Mouse (Mus musculus) liver, postnatal 0 days (tissue): Measurements from ENCODE around the gene Acaa1b. TPM values are rescaled to one million over a fixed set of nuclear protein-coding genes. Genes with fewer than 3 reads are reported as not detected.

Source experiments
- ATAC-seq: fragments of 200-750 bp; cut with Nextera tagmentation; 2 replicates; pipeline ENCODE4 v1.8.0; 2017; ENCODE audit warnings: mild to moderate bottlenecking, moderate library complexity
- DNase-seq: peaks from one replicate; pipeline ENCODE4 v3.0.0-alpha.2; 2016
- H3K27ac ChIP-seq: fragments of 300-500 bp; sonication (generic); 2 replicates; pipeline ENCODE4 v1.5.1; 2014; ENCODE audit warnings: antibody characterized with exemption, moderate library complexity, mild to moderate bottlenecking, low read depth
- H3K27me3 ChIP-seq: fragments of 300-500 bp; sonication (generic); 2 replicates; pipeline ENCODE4 v1.6.1; 2014; ENCODE audit warnings: low read length, control low read depth, mixed read lengths; ENCODE audit not compliant: insufficient read depth
- H3K36me3 ChIP-seq: fragments of 300-500 bp; sonication (generic); replicated peaks from 2 replicates; pipeline ENCODE4 v1.6.1; 2014; ENCODE audit warnings: mild to moderate bottlenecking, control low read depth, low read length, moderate library complexity, mixed read lengths; ENCODE audit not compliant: insufficient read depth
- H3K4me1 ChIP-seq: fragments of 300-500 bp; sonication (generic); 2 replicates; pipeline ENCODE4 v1.6.1; 2014; ENCODE audit warnings: antibody characterized with exemption, mild to moderate bottlenecking, control low read depth; ENCODE audit not compliant: insufficient read depth
- H3K4me2 ChIP-seq: fragments of 300-500 bp; sonication (generic); 2 replicates; pipeline ENCODE4 v1.6.1; 2014; ENCODE audit warnings: low read depth, mild to moderate bottlenecking, low read length, moderate library complexity, mixed read lengths
- H3K4me3 ChIP-seq: fragments of 300-500 bp; sonication (generic); 2 replicates; pipeline ENCODE4 v1.5.1; 2014; ENCODE audit warnings: low read depth, low read length
- H3K9ac ChIP-seq: fragments of 300-500 bp; sonication (generic); replicated peaks from 2 replicates; pipeline ENCODE4 v1.6.1; 2014; ENCODE audit warnings: mild to moderate bottlenecking, moderate library complexity
- H3K9me3 ChIP-seq: fragments of 300-500 bp; sonication (generic); 2 replicates; pipeline ENCODE4 v1.6.1; 2016; ENCODE audit warnings: mild to moderate bottlenecking, control low read depth, low read length, mixed read lengths
- CTCF ChIP-seq: sonication (generic); IDR thresholded peaks from 2 replicates; pipeline ENCODE4 v1.5.1; 2016; ENCODE audit warnings: antibody characterized with exemption, low read depth
- EP300 ChIP-seq: IDR thresholded peaks from 2 replicates; pipeline ENCODE4 v1.6.1; 2016; ENCODE audit warnings: antibody characterized with exemption, low read depth, mild to moderate bottlenecking
- WGBS: fragments of 180-500 bp; shearing (Covaris S2); extraction: QIAGEN DNeasy Blood & Tissue Kit; methylation state at CpG from one replicate; pipeline ENCODE4 v1.1.7; 2014; ENCODE audit not compliant: insufficient replicate concordance; 5-methylcytosine and 5-hydroxymethylcytosine counted together
- polyA plus RNA-seq: library from polyadenylated mRNA; unstranded; fragments of >200 nt; fragmentation: Nextera tagmentation; extraction: Ambion mirVana; gene quantifications from 2 replicates; pipeline ENCODE4 v1.2.1, GENCODE M21; 2015

Gene Acaa1b
- polyA plus RNA-seq: 496 and 544 TPM in 2 replicates

DNA sequence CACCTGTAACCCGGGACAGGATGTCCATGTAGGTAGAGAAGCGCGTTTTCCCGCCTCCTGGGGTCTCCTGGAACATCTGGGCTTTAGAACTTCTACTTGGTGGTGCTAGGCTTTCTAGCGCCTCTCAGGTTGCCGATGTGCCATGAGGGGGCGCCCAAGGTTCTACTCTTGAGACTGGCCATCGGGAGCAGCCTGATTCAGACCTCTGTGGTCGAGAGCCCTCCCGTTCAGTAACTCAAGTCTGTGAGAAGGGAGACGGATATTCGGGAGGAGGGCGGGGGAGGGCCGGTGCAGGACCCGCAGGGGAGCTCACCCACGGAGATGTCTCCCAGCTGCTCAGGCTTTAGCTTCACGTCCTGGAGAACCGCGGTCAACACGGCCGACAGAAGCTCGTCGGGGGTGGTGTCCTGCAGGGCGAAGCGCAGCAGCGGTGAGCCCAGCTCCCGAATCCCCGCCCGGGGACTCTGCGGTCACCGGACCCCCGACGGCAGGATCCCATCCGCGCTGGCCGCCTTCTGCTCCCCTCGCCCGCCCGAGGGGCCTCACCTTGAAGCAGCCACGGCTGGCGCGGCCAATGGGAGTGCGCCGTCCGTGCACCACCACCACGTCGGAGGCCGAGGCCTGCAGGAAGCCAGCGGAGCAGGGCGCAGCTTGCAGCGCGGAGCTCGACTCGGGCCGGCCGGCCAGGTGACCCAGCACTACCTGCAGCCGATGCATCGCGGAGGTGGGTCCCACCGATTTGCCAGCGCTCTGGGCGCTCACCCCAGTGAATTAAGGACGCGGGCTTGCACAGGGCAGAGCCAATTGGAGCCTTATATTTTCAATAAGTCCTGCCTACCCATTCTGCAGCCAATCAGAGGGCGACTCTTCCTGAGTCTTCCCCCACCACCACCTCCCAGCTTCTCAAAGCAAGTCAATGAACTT is at the start of gene Acaa1b:
Gene Acaa1b, minus strand, starts transcription at position 816 of the 924 bp plus-strand sequence.
- 2% methylated on average over 65 of the region's 65 CpGs for WGBS
- H3K27ac ChIP-seq: peak within 1 kb of the TSS; percentile 72
- no peaks in the 10 kb centered on the region; the same call in 1 of the 2 replicates for H3K36me3 ChIP-seq
- H3K4me1 ChIP-seq: peaks cover 10% of the 10 kb centered on the region
- ATAC-seq: peak; percentile 65
- DNase-seq: peak; percentile 84
- H3K27me3 ChIP-seq: 0 out of 2 replicates have a peak, but pooled peaks cover 3% of the 10 kb centered on the region
- peak within 1 kb of the TSS; percentile 45 for H3K4me3 ChIP-seq
- H3K4me2 ChIP-seq: peak within 1 kb of the TSS; percentile 69
- no peaks in the 10 kb centered on the region for H3K9me3 ChIP-seq
- peak within 1 kb of the TSS; percentile 63 for H3K9ac ChIP-seq
- peak; percentile 79 for TF ChIP-seq CTCF
- no peak for TF ChIP-seq EP300

DNA sequence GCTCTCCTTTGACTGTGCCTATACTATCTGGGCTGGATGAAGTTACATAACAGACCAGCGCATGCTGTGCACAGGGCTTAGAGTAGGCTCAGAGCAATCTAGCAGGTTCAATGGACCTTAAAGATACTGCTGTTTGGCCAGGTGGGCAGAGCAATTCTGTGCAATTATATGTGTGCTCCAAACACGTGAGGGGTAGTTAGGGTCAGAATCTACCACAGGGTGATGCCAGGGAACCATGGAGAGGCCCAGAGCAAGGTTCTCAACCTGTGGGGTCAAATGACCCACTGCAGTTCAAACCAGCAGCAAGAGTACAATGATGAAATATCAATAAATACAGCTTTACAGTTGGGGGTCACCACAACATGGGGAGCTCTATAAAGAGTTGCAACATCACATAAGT is 49.8 kb upstream of the Acaa1b start:
- Histone ChIP-seq H3K4me3 (no peak overlapping the region), H3K9me3 (no peaks in the 10 kb centered on the region; the same call in 1 of the 2 replicates), H3K27ac (no peak overlapping the region), H3K27me3 (no peaks in the 10 kb centered on the region), H3K4me1 (no peaks in the 10 kb centered on the region), H3K4me2 (no peak overlapping the region), H3K36me3 (no peaks in the 10 kb centered on the region), H3K9ac (no peak overlapping the region)
- ATAC-seq: no peak
- no peak for TF ChIP-seq CTCF
- TF ChIP-seq EP300: no peak
- 58% methylated on average over 2 of the region's 2 CpGs for WGBS
- DNase-seq: no peak

DNA sequence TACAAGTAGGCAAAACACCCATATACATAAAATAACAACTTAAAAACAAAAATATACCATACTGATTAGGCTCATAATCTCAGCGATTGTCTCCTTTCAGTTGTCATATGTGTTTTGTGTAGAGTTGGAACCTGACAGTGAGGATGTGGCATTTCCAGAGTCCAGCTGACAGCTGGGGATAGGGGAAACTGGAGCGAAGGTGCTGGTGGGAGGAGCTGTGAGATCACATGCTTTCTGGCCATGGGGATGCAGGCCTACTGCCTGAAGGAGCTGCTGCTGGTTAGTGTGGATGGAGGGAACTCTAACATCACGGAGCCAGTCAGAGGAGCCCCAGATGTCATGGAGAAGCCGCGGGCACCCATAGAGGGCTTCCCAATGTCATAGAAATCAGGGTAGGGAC is 48.9 kb upstream of the Acaa1b start:
- Histone ChIP-seq H3K4me2 (no peak overlapping the region), H3K9me3 (no peaks in the 10 kb centered on the region; the same call in 1 of the 2 replicates), H3K27ac (no peak overlapping the region), H3K9ac (no peak overlapping the region), H3K36me3 (no peaks in the 10 kb centered on the region), H3K4me3 (no peak overlapping the region), H3K27me3 (no peaks in the 10 kb centered on the region), H3K4me1 (no peaks in the 10 kb centered on the region)
- no peak for DNase-seq
- TF ChIP-seq CTCF (no peak), EP300 (no peak)
- 78% methylated on average over 5 of the region's 5 CpGs for WGBS
- no peak for ATAC-seq

DNA sequence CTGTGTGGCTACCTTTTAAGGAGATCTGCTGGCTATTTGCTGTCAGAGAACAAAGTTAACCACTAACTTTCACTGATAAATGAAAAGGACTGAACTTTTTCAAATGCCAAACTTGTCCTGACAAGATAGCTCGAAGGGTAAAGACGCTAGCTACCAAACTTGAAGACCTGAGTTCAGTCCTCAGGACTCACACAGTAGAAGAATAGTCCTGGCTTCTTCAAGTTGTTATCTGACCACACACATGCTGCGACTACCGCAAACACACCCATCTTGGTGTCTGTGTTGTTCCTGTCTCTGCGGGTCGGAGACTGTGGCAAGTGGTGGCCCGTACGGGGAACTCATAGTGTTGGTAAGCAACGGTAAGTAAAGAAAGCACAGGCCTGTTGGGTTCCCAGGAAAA is 46.7 kb upstream of the Acaa1b start:
- H3K27ac ChIP-seq: no peak overlapping the region
- DNase-seq (no peak), ATAC-seq (no peak)
- H3K9ac ChIP-seq: no peak overlapping the region
- peaks cover 7% of the 10 kb centered on the region; the same call in 1 of the 2 replicates for H3K4me1 ChIP-seq
- no peak overlapping the region for H3K4me3 ChIP-seq
- no peaks in the 10 kb centered on the region for H3K27me3 ChIP-seq
- WGBS: 90% methylated on average over 9 of the region's 9 CpGs
- no peaks in the 10 kb centered on the region for H3K36me3 ChIP-seq
- no peaks in the 10 kb centered on the region; the same call in 1 of the 2 replicates for H3K9me3 ChIP-seq
- no peak overlapping the region for H3K4me2 ChIP-seq
- no peak for TF ChIP-seq CTCF
- TF ChIP-seq EP300: no peak

DNA sequence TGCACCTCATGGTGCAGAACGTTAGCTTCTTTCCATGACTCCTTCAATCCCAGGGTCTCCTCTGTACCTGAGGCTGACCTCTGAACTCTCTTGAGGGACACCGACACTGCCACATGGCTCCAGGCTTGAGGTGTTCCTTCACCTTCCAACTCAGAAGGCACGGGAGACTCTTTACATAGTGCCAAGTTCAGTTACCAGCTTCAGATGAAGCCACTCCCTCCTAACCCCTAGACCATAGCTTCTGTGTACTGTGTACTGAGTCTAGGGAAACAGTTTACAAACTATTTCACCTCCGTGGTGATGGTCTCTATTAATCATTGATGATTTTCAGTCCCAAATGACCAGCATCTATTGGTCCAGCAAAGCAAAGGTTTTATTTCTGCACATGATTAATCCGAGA is 44.8 kb upstream of the Acaa1b start:
- Histone ChIP-seq H3K27me3 (no peaks in the 10 kb centered on the region), H3K4me1 (peaks cover 9% of the 10 kb centered on the region; the same call in 1 of the 2 replicates), H3K27ac (no peak overlapping the region), H3K9ac (no peak overlapping the region), H3K9me3 (no peaks in the 10 kb centered on the region; the same call in 1 of the 2 replicates), H3K4me3 (no peak overlapping the region), H3K36me3 (no peaks in the 10 kb centered on the region), H3K4me2 (no peak overlapping the region)
- TF ChIP-seq EP300: no peak
- no peak for TF ChIP-seq CTCF
- 73% methylated on average over 5 of the region's 5 CpGs for WGBS
- DNase-seq (no peak), ATAC-seq (no peak)

DNA sequence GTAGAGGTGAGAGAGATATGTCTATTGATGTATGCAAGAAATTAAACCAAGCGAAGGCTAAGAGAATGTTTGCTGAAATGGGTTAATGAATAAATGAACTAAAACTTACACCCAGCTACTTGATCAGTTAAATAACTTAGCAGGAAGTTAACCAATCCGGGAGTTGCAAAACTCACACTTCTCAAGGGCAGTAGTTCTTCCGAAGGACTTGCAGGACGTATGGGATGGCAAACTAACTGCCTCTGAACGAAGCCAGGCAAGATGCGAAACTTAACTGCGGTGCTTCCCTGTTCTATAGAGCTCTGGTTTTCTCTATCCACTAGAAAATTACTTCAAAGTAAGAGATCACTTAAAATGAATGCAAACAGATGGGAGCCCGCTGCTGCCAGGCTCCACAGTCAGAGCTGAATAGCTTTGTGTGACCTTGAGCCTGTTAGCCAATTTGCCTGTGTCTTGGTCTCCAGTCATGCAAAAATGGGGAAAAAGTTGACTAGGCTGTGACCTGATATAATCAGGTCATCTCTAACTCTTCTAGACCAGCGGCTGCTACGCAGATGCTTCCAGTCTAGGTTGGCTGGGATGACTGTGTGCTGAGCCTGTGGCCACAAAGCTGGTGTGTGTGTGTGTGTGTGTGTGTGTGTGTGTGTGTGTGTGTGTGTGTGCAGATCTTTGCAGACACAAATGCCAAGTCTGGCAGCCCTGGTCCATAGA is 42.4 kb upstream of the Acaa1b start:
- H3K4me3 ChIP-seq: no peak overlapping the region
- no peaks in the 10 kb centered on the region for H3K27me3 ChIP-seq
- H3K4me2 ChIP-seq: no peak overlapping the region
- H3K27ac ChIP-seq: no peak overlapping the region
- DNase-seq: no peak
- TF ChIP-seq CTCF: no peak
- TF ChIP-seq EP300: no peak
- ATAC-seq: no peak
- WGBS: 61% methylated on average over 10 of the region's 10 CpGs
- no peaks in the 10 kb centered on the region; the same call in 1 of the 2 replicates for H3K9me3 ChIP-seq
- H3K36me3 ChIP-seq: no peaks in the 10 kb centered on the region
- peaks cover 9% of the 10 kb centered on the region; the same call in 1 of the 2 replicates for H3K4me1 ChIP-seq
- H3K9ac ChIP-seq: no peak overlapping the region
